Mouse (Mus musculus): ENCODE measurements at regions not wholly inside any gene's neighbourhood (a gene's known extent, or its start where the extent isn't known, plus 50 kb on each side); places are given as distances from the start of the nearest gene placed in this dataset.

DNA sequence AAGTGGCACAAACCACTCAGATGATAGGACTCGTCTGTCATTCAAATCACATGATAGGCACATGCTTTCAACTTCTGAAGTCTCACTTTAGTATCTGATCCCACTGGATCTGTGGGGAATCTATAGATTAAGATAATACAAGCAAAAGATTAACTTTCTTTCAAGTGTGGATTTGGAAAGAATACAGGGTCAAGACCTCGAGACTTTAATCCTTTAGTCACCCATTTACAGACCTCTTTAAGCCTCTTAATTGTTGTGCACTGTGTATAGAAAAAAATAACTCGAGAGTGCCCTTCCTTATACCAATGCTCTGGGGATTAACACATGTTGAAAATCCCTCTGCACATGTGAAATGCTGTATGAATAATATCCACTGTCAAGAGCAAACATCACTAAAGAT lies 306.7 kb upstream of the Pard3b start:
- no peak for DNase-seq

DNA sequence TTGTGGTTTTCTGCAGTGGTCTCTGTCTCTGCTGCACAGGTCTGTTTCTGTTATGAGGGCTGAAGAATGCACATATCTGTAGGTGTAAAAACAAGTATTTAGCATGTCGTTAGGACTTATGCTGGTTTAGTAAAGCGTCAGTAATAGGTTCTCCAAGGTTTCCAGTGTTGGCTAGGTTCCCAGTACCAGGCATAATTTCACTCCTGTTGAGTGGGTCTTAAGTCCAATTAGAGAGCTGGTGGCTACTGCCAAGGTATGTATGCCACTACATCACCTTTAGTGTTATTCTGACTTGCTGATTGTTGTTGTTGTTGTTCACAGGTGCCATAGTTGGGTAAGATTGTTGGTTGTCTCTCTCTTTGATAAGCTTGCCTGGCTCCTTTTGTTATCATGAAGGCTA lies 302.3 kb upstream of the Pard3b start:
- DNase-seq, result no peak

DNA sequence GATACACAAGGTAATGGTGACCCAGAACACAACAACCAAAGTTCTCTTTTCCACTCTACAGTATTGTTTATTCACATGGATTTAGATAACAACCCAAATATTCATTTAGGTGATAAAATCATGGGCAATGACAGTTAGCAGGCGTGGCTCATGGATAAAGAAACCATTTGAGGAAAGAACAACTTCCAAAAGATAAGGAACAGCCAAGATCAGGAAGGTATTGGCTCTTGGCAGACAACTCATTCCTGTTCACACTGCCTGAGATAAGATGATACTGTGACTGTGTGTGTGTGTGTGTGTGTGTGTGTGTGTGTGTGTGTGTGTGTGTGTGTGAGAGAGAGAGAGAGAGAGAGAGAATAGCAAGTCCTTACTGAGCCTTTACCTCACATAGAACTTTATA lies 285.7 kb upstream of the Pard3b start:
- DNase-seq, result no peak

DNA sequence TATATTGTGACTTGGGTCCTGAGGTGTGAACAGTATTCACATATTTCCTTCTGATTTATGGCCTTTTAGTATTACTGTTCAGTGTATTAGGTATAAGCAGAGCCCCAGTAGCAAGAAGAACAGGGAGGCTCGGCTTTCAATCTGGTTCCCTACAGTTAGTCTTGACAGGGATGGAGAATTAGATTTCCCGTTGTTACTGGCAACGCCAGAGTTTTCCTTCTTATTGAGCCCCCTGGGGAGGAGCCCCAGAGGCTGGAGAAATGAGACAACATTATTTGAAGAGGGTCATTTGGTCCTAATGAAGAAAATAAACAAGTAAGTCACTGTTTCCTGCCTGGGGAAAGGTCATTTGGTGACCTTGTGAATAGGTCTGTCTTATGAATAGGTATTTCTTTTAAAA lies 285.1 kb upstream of the Pard3b start:
- no peak for DNase-seq

DNA sequence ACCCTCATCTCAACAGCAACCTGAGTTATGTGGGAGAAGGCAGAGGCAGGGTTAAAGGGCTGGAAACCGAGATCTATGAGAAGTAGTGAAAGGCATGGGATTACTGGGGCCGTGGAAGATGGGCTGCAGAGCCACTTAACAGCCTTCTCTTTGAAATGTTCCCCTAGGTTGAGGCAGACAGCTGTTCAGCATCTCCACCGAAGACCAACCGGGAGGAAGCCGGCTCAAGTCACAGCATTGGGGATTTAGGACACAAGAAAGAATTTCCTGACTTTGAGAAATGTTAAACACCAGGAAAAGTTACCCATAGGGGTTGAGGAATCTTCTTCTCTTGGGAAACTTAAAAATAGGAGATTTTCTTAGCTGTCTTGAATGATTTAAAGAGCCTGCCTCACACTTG lies 283.4 kb upstream of the Pard3b start:
- peak; percentile 21 to 43 for DNase-seq

DNA sequence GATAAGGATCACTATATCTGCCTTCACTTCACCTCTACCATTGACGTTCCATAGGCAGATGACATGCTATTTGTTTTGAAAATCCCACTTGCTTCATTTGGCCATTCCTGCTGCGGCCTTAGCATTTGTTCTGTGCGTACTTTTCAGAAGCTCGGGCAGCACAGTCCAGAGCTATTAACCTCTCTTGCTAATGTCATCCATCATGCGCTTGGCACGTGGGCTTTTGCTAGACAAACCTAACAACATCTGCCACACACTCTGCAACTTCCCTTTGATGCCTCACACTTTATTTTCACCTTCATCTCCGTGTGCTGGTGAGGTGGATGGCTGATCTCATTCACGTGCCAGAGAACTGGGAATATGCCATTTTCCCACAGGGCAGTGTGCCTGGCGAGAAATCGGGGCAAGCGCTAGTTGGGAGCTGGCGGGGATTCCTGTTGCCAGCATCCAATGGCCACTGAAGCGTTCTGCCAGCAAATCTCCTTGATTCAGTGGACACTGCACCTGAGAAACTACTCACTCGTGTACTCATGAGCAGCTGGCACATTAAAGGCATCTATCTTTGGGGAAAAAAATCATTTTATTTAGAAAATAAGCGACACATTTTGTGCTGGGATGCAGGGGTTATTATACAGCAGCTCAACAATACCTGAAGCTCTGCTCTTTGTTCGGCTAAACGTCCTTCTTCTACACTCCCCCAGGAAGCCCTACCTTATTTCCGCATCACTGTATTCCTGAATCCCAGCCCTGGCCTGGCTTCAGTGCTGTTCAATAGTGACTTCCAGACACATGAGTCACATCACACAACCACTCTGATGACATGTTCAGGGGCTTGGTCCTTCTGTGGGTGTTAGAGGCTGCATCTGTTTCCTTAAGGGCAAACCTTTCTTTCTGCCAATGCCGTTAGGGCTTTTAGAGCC lies 279.4 kb upstream of the Pard3b start:
- DNase-seq, result peak in 1 of 2 experiments; percentile 12

DNA sequence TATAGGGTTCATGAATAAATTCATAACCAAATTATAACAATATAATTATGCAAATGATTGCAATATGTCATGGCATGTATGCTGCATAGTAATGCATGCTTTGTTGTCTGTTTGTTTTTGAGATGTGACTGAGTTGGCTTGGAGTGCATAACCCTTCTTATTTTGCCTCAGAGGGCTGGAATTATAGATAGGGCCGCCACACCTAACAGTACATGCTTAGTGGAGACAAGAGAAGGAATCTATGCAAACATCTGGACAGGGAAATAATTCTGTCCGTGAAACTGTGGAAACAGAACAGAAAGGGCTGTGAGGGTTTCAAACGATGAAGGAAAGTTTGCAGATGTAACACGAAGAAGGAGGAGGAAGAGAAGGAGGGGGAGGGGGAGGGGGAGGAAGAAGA lies 266.0 kb upstream of the Pard3b start:
- no peak for DNase-seq

DNA sequence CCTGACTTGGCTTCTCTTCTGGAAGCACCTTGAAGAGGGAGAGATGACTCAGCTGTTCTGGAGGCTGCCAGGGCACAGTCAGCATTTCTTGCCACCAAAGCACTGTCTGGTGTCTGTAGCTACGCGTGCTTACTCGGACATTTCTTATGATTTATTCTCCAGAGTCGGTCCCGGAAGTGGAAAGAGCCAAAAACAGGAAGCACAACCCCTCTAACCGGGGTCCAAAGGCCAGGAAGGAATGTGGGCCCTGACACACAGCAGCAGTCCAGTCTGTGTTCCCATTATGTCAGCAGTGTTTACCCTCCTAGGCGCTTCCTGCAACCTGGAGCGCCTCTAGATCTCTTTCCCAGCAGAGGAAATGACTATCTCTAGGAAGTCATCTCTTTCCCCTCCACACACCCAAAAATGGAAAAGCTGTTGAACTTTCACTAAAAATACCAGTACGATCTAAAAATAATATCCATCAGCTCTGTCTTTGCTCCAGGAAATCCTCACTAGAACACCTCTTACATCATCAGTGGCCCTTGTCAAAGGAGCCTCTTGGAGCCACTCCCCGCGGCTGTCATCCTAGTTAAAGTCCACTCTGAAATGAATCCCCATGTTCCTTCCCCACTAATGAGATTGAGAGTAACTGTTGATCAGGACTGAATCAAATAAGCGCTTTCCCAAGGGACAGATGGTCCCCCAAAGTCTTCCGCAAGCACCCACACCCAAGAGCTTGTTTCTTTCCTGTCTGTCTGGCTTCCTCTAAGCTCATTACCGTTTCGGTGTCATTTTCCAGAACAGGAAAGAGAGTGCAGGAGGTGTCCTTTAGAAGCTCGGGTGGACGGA lies 264.7 kb upstream of the Pard3b start:
- peak; percentile 24 to 47 for DNase-seq

DNA sequence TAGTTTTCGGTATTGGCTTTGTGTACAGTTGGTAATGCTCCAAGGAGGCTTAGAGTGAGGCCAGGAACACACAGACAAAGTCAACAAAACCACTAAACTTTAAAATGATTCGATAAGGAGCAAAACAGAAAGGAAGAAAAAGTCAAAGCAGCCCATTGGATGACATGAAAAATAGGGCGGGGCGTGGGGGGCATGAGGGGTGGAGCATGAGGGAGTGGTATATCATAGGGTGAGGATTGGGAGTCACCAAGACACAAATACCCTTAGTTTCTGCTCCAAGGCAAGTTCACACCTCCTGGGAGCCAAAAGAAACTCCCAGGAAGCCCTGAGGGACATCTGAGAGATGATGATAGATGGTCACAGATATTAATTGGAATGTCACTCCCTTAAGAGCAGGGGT lies 262.2 kb upstream of the Pard3b start:
- peak; percentile 25 to 33 for DNase-seq

DNA sequence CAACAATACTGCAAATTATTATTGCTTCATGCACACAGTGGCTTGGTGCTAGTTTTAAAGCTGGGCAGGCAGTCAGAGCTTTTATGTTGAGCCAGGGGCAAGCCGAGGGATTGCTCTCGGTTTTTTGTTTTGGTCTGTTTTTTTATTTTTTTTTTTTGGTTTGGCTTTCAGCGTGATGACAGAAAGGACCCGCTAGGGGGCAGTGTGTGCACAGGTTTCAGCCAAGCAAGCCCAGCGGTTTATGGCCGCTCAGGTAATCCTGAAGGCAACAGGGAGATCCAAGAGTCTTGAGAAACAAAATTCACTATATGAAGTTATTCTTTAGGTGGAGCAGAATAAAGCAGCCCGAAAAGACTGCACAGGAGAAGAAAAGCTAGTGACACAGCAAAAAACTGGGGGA lies 261.6 kb upstream of the Pard3b start:
- DNase-seq, result peak; percentile 83 to 87

DNA sequence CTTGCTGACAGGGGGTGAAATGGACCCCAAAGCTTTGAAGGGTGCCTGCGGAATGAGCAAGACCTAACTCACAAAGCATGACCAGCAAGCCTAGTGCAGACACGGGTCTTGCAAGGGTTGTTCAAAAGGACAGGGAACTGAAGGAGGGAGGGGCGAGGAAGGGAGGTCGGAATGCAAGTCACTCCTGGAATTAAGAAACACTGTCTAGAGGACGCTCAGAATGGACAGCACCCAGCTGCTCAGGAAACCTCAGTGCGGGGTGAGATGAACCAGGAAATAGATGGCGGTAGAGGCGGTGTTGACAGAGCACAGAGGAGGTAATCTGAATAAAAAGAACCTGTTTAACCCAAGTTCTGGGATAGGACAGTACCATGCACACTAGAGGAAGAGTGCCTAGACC lies 260.4 kb upstream of the Pard3b start:
- peak; percentile 39 to 61 for DNase-seq

DNA sequence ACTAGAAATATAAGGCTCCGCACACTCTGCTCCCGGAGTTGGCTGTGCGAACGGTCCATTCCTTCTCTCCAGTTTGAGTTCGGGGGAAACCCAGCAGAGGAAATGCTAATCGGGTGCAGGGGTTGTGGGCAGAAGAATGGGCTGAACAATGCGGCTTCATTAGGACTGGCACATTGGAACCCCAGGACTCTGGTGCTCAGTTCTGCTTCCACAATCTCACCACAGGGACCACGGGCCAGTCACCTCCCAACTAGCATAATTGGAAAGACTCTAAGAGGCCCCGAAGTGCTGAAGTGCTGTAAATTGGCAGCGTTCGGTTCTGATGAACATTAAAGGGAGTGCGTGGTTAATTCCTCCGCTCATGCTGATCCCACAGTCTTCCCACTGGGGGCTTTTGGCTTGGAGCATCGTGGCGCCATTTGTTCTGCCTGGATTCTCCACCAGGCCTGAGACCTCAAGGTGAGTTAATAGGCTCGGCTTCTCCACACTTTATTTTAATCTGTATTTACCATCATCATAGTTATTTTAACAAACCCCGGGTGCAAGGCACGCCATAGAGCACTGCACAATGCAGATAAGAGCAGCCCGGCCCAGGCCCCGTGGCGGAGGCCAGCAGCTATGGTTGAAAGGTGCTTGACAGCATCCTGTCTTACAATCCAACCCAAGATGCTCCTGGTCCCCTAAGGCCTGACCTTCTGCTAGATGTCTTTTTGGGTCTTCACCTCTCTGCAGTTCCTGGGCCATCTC lies 258.7 kb upstream of the Pard3b start:
- no peak for DNase-seq

DNA sequence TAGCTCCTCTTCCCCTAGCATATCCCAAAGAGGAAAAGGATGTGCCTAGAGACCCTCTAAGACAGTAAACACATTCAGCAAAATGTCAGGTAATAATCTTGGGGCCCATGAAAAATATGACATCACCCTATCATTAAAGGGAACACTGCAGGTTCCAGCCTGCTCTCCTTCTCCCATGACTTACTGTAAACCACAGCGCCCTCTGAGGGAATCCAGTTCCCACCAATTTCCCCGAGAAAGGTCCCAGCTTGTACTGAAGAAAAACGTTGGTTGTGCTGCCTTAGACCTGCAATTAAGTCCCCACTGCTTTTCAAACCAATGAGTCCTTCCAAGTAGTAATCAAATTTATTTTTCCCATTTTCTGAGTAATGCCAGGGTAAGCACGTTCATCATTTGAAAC lies 251.0 kb upstream of the Pard3b start:
- no peak for DNase-seq

DNA sequence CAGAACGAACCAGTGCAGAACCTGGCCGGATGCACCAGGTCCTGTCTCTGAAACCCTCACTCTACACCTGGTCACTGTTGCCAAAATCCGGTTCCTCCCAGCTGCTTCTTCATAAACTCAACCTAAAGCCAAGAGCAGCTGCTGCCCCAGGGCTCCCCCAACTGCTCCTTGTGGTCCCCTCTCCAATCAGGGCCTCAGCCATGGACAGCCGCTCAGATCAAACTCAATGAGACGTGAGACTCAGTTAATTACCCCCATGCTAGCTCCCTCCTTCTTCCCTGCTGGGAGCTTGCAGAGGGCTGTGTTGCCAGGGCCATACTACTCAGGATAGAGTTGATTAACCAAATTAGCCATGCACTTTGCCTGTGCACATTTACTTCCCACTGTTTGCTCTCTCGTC lies 240.8 kb upstream of the Pard3b start:
- peak in 1 of 2 experiments; percentile 8 for DNase-seq

DNA sequence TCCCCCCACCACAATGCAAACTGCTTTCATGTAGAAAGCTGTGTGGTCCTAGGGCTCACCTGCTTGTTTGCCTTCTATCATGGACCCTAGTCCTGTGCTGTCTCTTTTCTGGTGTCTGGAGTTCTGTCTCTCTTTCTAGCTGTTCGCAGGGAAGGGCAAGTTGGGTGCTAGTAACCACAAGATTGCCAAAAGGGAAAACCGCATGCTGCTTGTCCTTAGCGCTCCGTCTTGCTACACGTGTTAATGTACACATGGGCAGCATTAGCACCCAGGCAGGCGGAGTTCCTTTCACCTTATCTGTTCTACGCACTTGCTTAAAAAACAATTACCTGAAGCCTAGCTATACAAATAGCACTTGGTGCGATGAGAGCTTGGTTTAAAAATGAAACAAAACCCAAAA lies 236.3 kb upstream of the Pard3b start:
- DNase-seq, result no peak

DNA sequence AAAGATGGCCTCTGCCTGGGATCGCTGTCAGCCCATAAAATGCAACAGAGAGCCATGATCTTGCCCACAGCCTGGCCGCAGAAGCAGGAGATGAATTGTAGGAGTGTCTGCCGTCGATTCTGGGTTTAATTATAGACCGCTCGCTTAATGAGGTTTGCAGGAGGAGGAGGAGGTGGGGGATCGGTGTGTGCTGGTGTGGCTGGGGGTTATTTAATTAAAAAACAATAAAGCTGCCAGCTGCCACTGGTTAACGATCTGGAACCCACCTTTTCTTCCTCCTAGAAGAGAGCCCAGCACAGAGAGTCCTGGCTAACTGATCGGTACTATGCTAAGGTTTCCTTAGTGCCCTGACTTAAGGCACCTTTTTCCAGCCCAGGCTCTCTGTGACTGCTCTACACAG lies 231.4 kb upstream of the Pard3b start:
- DNase-seq, result peak; percentile 28 to 54

DNA sequence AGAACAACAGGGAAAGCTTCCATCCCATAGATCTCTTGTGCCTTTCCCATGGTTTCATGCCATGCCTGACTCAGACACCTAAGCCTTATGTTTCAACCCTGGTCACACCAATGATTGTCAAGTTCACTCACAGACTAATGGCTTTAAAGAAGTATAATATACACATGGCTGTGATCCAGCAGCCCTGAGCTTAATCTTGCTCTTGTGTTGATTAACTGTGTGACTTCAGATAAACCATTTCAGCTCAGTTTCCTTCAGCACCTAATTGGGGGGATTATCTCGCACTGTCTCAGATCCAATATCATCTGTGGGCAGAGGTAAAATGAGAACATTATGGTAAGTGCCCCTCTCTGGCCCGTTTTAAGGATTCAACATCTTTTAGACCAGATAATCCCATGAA lies 223.9 kb upstream of the Pard3b start:
- DNase-seq, result no peak

DNA sequence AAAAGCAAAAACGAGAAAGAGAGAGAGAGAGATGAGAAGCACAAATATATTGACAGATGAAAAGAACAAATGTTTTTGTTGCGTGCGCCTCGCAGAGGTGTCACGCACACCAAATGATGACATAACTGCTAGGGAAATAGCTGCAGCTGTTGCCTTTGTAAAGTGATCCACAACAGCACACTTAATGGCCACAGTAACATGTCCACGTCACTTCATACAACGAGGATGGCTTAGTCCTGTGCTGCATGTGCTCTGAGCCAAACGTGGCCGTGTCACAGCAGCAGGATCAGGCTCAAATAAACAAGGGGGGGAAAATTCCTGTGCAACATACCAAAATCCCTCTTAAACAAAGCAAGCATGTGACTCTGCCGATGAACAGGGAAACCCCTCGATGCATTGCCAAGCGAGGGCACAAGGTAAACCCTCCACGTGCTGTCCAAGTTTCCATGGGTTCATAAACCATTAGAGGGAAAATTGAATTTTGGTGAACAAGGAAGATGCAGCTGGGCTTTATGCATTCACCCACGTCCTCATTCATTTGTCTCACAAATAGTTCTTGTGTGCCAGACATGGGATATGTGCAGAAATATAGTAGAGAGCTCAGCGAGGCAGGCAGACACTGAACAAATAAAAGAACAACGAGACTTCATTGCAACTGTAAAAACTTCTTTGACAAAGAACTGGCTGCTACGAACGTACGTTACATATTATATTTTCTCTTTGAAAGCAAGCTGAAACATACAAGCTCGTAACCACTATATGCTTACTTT lies 223.0 kb upstream of the Pard3b start:
- DNase-seq, result no peak

DNA sequence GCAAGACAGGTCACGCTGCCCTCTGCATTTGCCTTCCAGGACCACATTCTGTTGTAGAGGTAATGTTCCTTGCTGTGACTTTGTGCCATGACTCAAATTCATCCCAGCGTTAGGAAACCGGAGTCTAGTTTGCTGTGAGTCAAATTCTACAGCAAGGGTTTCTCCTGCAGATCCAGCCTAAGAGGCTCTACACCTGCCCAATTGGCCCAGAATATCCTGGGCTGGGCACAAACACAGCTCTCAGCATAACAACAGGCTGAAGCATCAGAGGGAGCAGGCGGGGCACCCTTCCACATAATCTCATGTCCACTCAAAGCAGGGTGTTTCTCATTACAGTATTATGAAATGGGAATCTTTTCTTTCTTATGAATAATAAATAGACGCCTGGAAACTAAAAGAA lies 220.2 kb upstream of the Pard3b start:
- no peak for DNase-seq

DNA sequence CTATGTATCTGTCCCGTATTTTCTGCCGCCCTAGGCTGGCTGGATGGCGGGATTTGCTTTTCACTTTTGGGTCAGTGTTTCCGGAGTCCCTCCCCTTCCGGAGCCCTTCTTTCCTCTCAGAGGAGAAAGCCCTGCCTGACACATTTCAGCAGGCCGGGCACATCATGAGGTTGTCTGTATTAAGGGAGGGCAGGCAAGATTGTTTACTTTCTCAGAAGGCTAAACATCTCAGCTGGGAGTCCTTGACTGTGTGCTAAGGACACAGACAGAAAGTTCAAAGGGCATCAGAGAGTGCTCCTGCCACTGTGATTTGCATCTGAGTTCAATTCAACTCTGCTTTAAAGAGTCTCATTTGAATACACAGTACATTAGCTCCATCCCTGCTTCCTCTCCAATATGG lies 218.8 kb upstream of the Pard3b start:
- DNase-seq, result peak in 1 of 2 experiments; percentile 32

DNA sequence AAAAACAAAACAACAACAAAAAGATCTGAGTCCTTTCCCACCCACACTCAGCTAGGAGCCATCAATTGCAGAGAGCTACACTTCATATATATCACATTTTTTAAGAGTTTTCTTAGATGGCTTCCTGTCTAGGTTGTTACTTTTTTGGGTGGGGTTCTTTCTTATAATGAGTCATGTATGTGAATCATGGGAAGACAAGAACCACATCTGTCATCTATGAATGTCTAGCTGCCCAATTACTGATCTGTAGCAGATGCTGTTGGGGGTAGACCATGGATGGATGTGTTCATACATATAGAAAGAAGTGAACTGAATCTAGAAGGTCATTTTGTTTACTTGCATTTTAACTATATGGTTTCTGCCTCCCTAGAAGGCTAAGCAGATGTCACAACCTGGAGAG lies 215.4 kb upstream of the Pard3b start:
- no peak for DNase-seq

DNA sequence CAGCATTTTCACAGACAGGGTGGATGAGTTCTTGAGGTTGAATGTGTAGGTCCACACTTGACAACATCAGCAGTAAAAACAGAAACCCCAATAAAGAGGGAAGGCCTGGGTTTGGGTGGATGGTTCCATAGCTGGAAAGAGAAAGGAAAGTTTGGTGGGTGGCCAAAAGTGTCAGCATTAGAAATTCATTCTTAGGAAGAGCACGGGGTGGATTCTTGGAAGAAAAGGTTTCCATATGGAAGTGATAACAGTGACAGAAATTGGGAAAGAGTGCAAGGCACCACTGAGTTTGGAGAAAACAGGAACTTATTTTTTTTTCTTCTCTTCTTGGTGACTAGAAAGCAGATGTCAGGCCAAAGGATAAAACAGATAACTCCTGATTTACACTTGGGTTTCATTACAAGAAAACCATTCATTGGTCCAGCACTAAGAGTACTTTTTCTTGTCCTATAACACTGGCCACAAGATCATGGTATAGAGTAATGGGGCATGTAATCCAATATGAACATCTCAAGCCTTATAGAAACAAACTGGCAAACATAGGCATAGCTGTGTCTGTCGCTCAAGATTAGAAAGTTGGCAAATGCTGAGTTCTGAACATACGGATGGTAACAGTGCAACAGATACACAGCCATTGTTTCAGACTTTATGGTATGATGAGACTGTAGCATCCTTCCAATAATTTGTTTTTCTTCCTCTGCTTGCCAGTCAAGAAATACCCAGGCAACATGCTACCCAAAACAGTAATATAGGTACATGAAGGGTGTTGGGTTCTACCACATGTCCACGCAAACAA lies 209.7 kb upstream of the Pard3b start:
- peak; percentile 35 to 44 for DNase-seq
